Mouse (Mus musculus) stomach, postnatal 0 days (tissue): Measurements from ENCODE around the gene Nme9. TPM values are rescaled to one million over a fixed set of nuclear protein-coding genes. Genes with fewer than 3 reads are reported as not detected.

Experiments
- ATAC-seq: fragments of 200-750 bp; cut with Nextera tagmentation; 2 replicates; pipeline ENCODE4 v1.8.0; 2017; ENCODE audit not compliant: low FRiP score, low TSS enrichment
- DNase-seq: peaks from one replicate; pipeline ENCODE4 v3.0.0-alpha.2; 2016; ENCODE audit warnings: low spot score
- H3K27ac ChIP-seq: fragments of 300-500 bp; sonication (generic); replicated peaks from 2 replicates; pipeline ENCODE4 v1.5.1; 2014; ENCODE audit warnings: mild to moderate bottlenecking, control low read depth
- H3K27me3 ChIP-seq: fragments of 300-500 bp; sonication (generic); 2 replicates; pipeline ENCODE4 v1.6.1; 2014; ENCODE audit warnings: low read length; ENCODE audit not compliant: control insufficient read depth, insufficient read depth
- H3K36me3 ChIP-seq: fragments of 300-500 bp; sonication (generic); 2 replicates; pipeline ENCODE4 v1.6.1; 2014; ENCODE audit warnings: low read length, mixed read lengths; ENCODE audit not compliant: control insufficient read depth, insufficient read depth
- H3K4me1 ChIP-seq: fragments of 300-500 bp; sonication (generic); replicated peaks from 2 replicates; pipeline ENCODE4 v1.6.1; 2014; ENCODE audit warnings: antibody characterized with exemption; ENCODE audit not compliant: control insufficient read depth, insufficient read depth
- H3K4me2 ChIP-seq: fragments of 300-500 bp; sonication (generic); replicated peaks from 2 replicates; pipeline ENCODE4 v1.6.1; 2014; ENCODE audit warnings: low read depth, mild to moderate bottlenecking, control low read depth, moderate library complexity
- H3K4me3 ChIP-seq: fragments of 300-500 bp; sonication (generic); 2 replicates; pipeline ENCODE4 v1.5.1; 2014; ENCODE audit warnings: low read depth, low read length, control low read depth
- H3K9ac ChIP-seq: fragments of 300-500 bp; sonication (generic); 2 replicates; pipeline ENCODE4 v1.6.1; 2014; ENCODE audit warnings: mild to moderate bottlenecking, low read length, control low read depth, mixed read lengths
- H3K9me3 ChIP-seq: fragments of 300-500 bp; sonication (generic); 2 replicates; pipeline ENCODE4 v1.6.1; 2016; ENCODE audit warnings: low read length; ENCODE audit not compliant: control insufficient read depth
- CTCF ChIP-seq: IDR thresholded peaks from 2 replicates; pipeline ENCODE4 v1.5.1; 2016; ENCODE audit warnings: antibody characterized with exemption, low read depth, mild to moderate bottlenecking, moderate library complexity
- EP300 ChIP-seq: optimal IDR thresholded peaks from 2 replicates; pipeline ENCODE3; 2016; ENCODE audit warnings: antibody characterized with exemption
- WGBS: fragments of 180-500 bp; shearing (Covaris S2); extraction: QIAGEN DNeasy Blood & Tissue Kit; methylation state at CpG from one replicate; pipeline ENCODE4 v1.1.7; 2014; 5-methylcytosine and 5-hydroxymethylcytosine counted together
- polyA plus RNA-seq: library from polyadenylated mRNA; unstranded; fragments of >200 nt; fragmentation: Nextera tagmentation; extraction: Ambion mirVana; gene quantifications from 2 replicates; pipeline ENCODE4 v1.2.1, GENCODE M21; 2015

Nme9 gene
- polyA plus RNA-seq, 1 experiment from 2014 or later = not detected

- H3K36me3 ChIP-seq = peaks cover 8% of the 10 kb centered on the region; the same call in 1 of the 2 replicates
- no peak overlapping the region for H3K27ac ChIP-seq
- no peak for ATAC-seq
- H3K27me3 ChIP-seq = no peaks in the 10 kb centered on the region
- no peak overlapping the region for H3K9ac ChIP-seq
- no peak overlapping the region for H3K4me2 ChIP-seq
- no peak overlapping the region for H3K4me3 ChIP-seq
- DNase-seq = no peak
- no peaks in the 10 kb centered on the region for H3K9me3 ChIP-seq
- TF ChIP-seq CTCF (no peak), EP300 (no peak)
- H3K4me1 ChIP-seq = no peaks in the 10 kb centered on the region
These were observed 33.4 kb downstream of the Nme9 start for GRCm38 (mm10) chr9:99484632-99485031.

GRCm38 (mm10) chr9:99485144-99485543, 33.9 kb downstream of the Nme9 start:
- no peak overlapping the region for H3K4me2 ChIP-seq
- peaks cover 8% of the 10 kb centered on the region; the same call in 1 of the 2 replicates for H3K36me3 ChIP-seq
- H3K27me3 ChIP-seq = no peaks in the 10 kb centered on the region
- H3K9me3 ChIP-seq = no peaks in the 10 kb centered on the region
- H3K9ac ChIP-seq = no peak overlapping the region
- no peak overlapping the region for H3K4me3 ChIP-seq
- DNase-seq (no peak), ATAC-seq (no peak)
- 96% methylated on average over 4 of the region's 4 CpGs for WGBS
- H3K4me1 ChIP-seq = no peaks in the 10 kb centered on the region
- H3K27ac ChIP-seq = no peak overlapping the region
- TF ChIP-seq CTCF = no peak
- TF ChIP-seq EP300 = no peak

- no peak overlapping the region for H3K27ac ChIP-seq
- H3K4me3 ChIP-seq = no peak overlapping the region
- no peak overlapping the region for H3K9ac ChIP-seq
- 79% methylated on average over 8 of the region's 8 CpGs for WGBS
- ATAC-seq (no peak), DNase-seq (no peak)
- TF ChIP-seq CTCF (no peak), EP300 (no peak)
- H3K36me3 ChIP-seq = peaks cover 8% of the 10 kb centered on the region; the same call in 1 of the 2 replicates
- H3K9me3 ChIP-seq = no peaks in the 10 kb centered on the region
- H3K4me1 ChIP-seq = no peaks in the 10 kb centered on the region
- no peaks in the 10 kb centered on the region for H3K27me3 ChIP-seq
- H3K4me2 ChIP-seq = no peak overlapping the region
These were observed 35.9 kb downstream of the Nme9 start for GRCm38 (mm10) chr9:99487126-99487695.

GRCm38 (mm10) chr9:99487841-99488240, 36.6 kb downstream of the Nme9 start:
- DNase-seq (no peak), ATAC-seq (no peak)
- Histone ChIP-seq H3K4me1 (no peaks in the 10 kb centered on the region), H3K27me3 (no peaks in the 10 kb centered on the region), H3K36me3 (peaks cover 8% of the 10 kb centered on the region; the same call in 1 of the 2 replicates), H3K9me3 (no peaks in the 10 kb centered on the region), H3K27ac (no peak overlapping the region), H3K4me3 (no peak overlapping the region), H3K9ac (no peak overlapping the region), H3K4me2 (no peak overlapping the region)
- TF ChIP-seq CTCF = no peak
- no peak for TF ChIP-seq EP300
- WGBS = 79% methylated on average over 3 of the region's 3 CpGs

- Histone ChIP-seq H3K36me3 (peaks cover 10% of the 10 kb centered on the region; the same call in 1 of the 2 replicates), H3K4me1 (no peaks in the 10 kb centered on the region), H3K9me3 (no peaks in the 10 kb centered on the region), H3K27me3 (no peaks in the 10 kb centered on the region), H3K4me3 (no peak overlapping the region), H3K27ac (no peak overlapping the region), H3K9ac (no peak overlapping the region), H3K4me2 (no peak overlapping the region)
- ATAC-seq = no peak
- no peak for TF ChIP-seq EP300
- no peak for TF ChIP-seq CTCF
- DNase-seq = no peak
- WGBS = 93% methylated on average over 4 of the region's 4 CpGs
These were observed 39.8 kb downstream of the Nme9 start for GRCm38 (mm10) chr9:99491050-99491449.

- DNase-seq = no peak
- H3K4me3 ChIP-seq = no peak overlapping the region
- no peaks in the 10 kb centered on the region for H3K4me1 ChIP-seq
- no peak for ATAC-seq
- H3K4me2 ChIP-seq = no peak overlapping the region
- no peak overlapping the region for H3K9ac ChIP-seq
- TF ChIP-seq EP300 (no peak), CTCF (no peak)
- no peaks in the 10 kb centered on the region for H3K27me3 ChIP-seq
- 83% methylated on average over 10 of the region's 10 CpGs for WGBS
- no peak overlapping the region for H3K27ac ChIP-seq
- no peaks in the 10 kb centered on the region for H3K9me3 ChIP-seq
- 0 out of 2 replicates have a peak, but pooled peaks cover 5% of the 10 kb centered on the region for H3K36me3 ChIP-seq
These were observed 41.4 kb downstream of the Nme9 start for GRCm38 (mm10) chr9:99492634-99493200.
